Mouse (Mus musculus) lung, postnatal 36 days (tissue): ENCODE results near the gene Zfp592.
A peak's percentile ranks its signal among the peaks of the same experiment; 100 is the strongest.

Experiments
- DNase-seq: peaks from one replicate; pipeline ENCODE4 v3.0.0; 2022; ENCODE audit warnings: mixed read lengths

The Zfp592 gene

DNA sequence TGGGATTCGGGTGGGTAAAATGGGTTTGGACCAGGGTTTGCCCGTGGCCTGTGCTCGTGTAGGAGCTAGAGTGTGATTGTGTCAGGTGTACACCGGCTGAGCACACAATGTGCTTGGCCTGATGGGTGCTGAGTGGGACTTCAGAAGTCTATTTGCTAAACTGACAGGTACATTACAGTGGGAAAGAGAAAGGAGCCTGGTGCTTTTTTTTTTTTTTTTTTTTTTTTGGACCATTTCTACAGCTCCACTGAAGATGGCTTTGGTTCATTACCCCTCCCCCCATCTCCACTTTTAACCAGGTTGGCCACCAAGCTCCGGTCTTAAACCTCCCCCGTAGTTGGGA, 1.2 kb downstream of the Zfp592 start:
- DNase-seq: no peak

DNA sequence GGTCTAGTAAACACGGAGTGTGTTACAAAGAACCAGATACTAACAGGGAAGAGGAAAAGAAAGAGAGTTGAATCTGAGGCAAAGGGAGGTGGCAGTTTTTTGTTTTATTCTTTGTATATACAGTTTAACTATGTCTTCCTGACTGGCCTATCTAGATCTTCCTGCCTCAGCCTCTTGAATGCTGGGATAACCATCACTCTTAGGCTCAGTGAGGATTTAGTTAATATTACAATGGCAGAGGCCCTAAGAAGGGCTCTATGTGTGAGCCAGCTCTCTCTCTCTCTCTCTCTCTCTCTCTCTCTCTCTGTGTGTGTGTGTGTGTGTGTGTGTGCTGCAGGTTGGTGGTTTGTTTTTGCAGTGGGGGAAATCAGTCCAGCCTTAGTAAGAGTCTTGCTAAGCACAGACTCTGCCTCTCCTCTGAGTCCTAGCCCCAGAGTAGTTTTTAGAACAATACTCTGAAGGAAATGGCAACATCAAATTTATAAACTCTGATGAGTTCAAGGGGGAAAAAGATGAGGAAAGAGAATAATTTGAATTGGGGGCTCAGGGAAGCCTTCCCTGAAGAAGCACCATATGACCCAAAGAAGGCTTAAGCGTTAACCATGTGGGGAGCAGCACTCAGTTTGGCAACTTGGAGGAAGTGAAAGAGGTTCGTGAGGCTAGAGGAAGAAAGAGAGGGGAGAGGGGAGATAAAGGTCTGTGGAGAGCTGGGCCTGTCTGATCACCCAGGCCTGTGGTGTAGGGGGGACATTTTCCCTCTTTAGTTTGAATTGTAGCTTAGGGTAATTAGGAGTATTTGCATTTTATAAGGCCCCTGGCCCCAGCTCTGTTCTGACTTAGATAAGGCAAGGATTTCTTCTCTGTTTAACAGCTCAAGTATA, 2.0 kb downstream of the Zfp592 start:
- DNase-seq: no peak

DNA sequence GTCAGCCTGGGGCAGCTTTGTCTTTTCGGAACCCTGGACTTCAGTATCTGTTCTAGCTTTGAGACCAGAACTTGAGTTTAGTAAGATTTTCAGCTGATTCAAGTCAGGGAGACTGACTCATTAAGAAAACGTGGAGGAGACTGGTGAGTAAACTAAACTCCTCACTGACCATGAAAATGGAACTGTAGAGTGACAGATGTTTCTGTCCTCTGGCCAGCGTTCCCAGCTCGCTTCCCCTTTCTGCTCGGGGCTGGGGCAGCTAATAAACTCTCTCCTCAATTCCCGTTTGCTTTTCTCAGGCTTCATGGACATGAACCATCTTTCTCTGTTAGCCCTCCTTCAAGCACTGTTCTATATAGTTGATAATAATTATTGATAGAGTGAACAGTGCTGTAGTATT, 4.3 kb downstream of the Zfp592 start:
- peak; percentile 47 for DNase-seq

DNA sequence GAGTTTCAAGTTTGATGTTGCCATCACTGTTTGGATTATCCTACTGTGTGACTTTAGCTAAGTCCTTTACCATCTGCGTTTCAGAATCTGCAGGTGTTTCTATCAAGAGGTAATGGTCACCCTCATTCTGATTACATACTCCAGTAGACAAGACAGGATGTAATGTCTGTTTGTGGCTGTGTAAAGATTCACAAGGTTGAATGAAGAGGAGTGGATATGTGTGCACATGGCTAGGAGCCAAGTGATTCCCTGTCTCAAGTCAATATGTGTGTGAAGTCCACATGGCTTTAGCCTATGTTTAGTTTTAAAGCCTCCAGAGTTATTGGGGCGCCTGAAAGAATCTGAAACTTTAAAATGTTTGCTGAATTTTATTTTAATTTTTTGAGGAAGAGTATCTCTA, 6.1 kb downstream of the Zfp592 start:
- DNase-seq: no peak

DNA sequence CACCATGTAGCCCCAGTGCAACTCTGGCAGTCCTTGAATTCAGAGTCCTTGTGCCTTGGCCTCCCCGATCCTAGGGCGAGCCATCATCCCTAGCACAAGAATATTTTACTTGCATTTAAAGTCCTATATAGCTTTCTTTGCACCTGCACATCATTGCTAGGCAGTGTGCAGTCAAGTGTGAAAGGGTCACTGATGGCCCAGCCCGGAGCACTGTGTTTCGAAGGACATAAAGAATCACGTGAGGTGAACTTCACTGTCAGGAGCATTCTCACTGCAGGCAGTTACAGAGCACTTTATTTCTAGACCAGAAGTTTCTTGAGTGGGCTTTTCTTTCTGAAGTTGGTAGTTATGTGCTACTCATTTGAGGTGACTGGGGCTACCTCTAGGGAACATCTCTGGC, 8.4 kb downstream of the Zfp592 start:
- DNase-seq: no peak

DNA sequence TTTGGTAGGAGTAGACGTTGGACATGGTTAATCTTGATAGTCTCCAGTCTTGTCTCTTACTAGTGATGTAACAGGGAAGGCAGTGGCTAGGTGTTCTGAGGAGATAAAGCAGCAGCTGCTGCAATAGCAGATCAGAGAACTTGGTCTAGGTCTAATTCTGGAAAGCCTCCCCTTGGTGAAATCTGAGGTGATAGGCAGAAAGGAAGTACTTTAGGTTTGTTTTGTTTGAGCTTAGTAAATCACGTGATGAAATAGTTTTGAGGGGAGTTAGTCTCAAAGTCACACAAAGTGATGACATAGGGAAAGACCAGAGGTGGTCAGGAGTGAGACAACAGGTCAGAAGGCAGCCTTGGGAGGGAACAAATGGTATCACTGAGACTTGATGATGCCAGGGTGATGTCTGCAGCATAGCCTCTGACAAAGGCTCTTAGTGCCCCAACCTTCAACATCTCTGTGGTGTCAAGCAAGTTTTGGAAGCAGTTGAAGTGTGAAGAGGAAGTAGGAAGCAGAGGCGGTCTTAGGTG, 11.1 kb downstream of the Zfp592 start:
- DNase-seq: no peak

DNA sequence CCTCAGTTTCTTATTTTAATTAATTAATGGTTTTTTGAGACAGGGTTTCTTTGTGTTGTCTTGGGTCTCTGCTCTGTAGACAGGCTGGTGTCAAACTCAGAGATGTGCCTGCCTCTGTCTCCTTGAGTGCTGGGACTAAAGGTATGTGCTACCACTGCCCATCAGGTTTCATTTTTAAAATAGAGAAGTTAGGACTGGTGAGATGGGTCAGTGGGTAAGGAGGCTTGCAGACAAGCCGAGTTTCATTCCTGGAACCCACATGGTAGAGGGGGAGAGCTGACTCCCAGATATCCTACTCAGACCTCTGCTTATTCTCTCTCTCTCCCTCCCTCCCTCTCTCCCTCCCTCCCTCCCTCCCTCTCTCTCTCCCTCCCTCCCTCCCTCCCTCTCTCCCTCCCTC, 12.5 kb downstream of the Zfp592 start:
- DNase-seq: no peak

DNA sequence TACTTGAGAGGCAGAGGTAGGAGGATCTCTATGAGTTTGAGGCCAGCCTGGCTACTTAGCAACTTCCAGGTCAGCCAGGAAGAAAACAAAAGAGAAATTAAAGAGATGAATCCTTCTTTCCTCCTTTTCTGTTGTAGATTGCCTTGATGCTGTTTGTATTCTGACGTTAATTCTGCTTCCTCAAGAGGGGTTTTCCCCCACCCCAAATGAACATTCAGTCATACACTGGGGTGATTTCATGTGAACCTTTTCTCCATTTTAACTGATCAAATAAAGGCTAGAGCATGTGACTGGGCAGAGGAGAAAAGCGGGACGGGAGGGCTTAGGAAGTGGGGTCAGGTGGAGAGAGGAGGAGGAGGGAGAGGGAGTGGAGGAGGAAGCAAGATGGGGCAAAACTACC, 14.8 kb downstream of the Zfp592 start:
- no peak for DNase-seq

DNA sequence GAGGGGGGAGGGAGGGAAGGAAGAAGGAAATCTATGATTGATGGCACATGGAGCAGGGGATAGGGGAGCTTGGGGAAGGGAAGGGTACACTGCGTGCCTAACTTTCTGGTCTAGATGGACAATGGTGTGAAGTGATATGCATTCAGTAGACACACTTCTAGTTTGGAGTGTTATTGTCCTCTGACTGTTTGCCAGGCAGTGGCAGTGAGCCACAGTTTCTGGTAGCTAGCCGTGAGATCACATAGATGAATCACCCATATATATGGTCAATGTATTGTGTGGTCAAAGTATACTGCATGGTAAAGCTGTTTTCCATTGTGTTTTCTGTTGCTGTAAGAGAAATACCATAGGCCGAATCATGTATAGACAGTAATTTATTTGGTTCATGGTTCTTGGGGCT, 18.1 kb downstream of the Zfp592 start:
- no peak for DNase-seq

DNA sequence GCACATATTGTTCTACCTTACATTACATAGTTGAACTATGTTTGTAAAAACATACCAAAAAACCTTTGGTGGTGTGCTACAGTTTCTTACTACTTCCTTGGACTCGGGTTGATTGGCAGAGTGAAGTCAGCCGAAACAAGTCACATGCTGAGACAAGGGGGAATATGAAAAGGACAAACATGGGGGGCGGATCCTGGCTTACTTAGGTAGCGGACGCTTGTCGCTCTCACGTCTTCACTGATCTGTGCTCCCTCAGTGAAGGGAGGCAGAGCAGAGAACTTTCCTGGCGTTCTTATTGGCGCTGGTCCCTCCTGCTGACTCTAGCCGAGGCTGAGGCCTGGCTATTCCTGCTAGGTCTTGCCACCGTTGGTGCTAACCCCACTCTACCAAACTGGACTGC, 26.8 kb downstream of the Zfp592 start:
- DNase-seq: no peak

DNA sequence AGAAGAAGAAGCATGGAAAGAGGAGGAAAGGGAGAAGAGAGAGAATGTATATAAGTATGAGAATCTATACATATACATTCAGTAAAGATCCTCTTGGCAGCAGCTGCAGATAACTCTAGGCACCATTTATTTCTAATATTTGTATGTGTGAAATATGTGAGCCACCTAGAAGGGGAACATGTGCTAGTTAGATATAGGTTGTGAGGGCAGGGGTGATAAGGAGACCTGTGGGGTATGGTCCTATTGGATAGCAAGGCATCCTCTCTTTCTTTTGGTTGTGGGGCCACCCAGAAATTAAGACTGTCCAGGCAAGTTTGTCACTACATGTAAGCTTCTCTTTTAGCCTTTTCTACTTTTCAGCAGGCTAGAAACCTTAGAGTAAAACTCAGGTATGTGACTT, 29.2 kb downstream of the Zfp592 start:
- no peak for DNase-seq

DNA sequence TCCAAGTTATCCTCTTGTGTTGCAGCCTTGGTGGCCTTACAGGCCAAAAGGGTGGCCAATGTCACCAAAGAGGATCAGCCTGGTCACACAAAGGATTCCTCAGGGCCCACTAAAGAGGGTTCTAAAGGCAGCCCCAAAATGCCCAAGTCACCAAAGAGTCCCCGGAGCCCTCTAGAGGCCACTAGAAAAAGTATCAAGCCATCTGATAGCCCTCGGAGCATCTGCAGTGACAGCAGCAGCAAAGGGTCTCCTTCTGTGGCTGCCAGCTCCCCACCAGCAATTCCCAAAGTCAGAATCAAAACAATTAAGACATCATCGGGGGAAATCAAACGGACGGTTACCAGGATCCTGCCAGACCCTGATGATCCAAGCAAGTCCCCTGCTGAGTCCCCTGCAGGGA, 30.6 kb downstream of the Zfp592 start:
- no peak for DNase-seq

DNA sequence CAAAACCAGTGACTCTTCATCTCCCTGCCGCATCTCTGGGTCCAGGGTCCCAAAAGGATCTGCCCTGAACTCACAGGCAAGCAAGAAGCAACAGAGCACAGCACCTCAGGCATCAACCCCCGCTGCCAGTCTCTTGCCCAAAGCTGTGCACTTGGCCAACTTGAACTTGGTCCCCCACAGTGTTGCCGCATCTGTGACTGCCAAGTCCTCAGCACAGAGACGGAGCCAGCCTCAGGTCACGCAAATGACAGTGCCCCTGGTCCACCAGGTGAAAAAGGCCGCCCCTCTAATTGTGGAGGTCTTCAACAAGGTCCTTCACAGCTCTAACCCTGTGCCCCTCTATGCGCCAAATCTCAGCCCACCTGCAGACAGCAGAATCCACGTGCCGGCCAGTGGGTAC, 31.2 kb downstream of the Zfp592 start:
- DNase-seq: no peak

DNA sequence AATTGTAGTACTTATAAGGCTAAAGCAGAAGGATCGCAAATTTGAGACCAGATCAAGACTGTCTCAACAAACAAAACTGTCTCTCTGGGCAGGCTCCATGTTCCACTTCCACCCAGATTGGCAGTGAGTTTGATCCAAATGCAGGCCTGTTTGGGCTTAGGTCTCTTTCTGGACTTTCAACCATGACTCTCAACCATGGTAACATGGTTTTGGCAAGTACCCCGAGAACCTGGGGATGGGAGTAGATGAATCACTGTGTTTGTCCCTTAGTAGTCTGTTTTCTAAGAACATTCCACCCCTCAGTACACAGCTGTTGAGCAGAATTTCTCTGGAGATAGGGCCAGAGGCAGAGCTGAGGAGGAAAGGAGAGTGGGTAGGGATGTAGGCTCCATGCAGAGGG, 32.3 kb downstream of the Zfp592 start:
- DNase-seq: no peak

DNA sequence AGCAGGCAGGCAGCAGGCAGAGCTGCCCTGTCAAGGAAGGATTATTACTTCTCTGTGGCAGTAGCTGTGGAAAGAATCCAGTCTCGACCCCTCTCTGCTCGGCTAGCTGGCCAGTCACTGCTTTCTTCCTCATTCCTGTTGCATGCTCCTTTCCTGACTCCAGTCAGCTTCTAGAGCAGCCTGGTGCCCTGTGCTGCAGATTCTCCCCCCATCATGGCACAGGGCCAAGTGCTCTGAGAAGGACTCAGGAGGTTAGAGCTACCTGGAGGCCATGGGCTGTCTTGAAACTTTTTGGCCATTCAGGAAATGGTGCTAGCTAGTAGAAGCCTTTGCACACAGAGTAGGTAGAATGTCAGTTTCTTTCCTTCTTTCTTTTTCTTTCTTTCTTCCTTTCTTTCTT, 46.2 kb downstream of the Zfp592 start:
- DNase-seq: no peak

DNA sequence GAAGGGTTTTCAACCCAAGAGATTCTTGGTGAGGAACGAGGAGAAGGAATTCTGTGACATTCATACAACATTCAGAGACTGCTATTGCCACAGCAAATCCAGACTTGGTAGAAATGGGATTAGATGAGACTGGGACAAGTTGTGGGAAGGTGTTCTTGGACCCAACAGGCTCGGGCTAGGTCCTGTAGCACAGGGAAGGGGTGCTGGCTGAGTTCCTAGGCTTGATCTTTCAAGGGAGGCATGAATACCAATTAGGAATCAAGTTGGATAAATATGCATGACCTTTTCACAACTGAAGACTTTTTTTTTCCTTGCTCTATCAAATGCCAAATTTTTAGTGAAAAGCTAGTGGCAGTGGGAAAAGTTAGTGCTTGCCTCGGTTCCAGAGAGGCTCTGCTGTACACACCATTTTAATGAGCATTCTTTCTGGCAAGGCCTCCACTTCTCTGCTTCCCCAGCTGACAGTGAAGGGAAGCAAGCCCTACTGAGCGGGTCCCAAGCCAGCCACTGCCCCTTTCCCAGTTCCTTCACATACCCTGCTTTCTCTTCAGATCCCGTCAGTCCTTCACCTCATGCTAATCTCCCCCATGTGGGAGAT, 49.6 kb downstream of the Zfp592 start:
- no peak for DNase-seq

DNA sequence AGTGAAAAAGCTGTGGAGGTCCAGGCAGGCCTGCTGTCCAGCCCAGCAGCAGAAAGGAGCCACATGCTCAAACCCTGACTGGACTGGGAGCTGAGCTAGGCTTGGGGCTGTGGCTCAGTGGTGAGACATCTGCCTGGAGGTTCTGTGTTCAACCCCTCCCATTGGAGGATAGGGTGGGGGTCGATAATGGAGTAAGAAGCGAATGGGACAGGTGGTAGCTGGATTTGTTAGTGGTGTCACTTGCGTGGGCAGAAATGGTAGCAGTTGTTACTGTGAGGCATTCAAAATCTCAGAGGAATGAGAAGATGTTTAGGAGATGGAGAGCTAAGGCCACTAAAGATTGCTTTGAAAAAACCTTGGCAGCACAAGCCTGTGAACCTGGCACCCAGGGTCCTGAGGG, 54.4 kb downstream of the Zfp592 start:
- DNase-seq: no peak

DNA sequence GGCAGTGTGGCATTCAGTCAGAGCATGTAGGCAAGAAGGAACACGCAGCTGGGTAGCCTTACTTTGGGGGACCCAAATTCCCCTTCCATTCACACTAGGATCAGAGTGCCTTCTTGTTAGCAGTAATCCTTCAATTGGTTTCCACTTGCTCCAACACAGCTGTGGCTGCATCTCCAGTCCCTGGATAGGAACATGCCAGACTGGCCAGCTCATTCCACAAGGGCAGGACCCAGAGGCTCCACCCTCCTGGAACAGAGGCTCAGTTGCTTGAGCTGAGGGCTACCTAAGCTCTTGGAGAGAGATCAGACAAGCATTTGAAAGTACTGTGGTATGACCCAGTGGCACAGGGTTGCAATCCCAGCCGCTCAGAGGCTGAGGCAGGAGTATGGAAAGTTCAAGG, 55.0 kb downstream of the Zfp592 start:
- peak; percentile 15 for DNase-seq

DNA sequence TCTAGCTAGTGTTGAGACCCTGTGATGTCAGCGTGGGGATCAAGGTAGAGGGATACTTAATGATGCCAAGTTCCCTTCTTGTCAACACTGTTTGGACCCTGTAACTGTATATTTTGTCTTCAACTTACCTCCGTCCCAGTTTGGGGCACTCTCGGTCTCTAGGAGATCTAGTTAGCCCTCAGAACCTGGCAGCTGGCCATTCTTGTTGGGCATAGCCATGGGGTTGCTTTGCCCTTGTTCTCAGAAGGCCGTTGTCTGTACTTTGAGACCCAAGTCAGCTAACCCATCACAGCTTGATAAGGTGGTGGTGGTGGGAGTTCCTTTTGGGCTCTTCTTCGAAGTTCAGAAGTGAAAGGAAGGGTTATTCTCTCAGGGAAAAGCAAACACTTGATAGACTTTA, 56.5 kb downstream of the Zfp592 start:
- DNase-seq: no peak

DNA sequence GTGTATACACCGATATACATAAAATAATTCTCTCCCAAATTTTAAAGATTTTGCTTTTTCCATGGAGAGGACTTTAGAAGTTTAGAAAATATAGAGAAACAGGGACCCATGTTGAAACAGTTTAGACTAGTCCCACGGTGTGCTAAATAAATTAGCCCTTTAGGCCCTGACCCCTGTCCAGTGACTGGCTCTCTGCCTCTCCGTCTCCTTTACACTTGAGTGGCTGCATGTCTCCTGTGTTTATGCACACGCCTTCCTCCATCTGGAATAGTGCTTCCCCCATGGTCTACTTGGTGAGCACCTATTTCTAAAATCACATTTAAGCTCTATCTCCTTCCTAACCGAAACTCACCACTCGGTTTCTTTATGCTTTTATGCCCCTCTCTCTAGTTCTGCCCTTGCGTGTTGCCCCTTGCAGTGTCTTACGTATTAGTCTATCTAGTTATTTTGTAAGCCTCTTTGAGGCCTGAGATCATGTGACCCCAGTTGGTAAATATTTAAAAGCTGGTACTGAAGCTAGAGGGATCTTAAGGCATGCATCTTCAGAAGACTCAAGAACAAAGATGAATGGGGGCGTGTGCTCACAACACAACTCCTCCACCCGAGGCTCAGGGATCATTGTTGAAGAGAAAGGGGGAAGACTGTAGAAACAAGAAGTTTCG, 62.4 kb downstream of the Zfp592 start:
- DNase-seq: no peak

DNA sequence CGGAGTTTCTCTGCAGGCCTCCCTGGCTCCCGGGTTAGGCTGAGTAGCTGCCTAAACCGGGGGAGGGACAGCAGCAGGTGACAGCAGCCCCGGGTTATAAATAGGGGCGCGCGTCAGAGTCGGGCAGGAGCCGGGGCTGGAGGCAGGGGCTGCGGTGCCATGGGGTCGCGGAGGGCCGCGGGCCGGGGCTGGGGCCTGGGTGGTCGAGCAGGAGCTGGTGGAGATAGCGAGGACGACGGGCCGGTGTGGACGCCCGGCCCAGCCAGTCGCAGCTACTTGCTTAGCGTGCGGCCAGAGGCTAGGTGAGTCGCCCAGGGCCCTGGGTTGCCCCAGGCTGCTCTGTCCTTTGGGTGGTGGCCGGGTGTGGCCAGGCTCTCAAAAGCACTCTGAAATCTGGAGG, 64.0 kb downstream of the Zfp592 start, which contains the start of gene Alpk3:
Gene Alpk3 (plus strand): TSS at position 130 of the 400 bp plus-strand sequence.
- DNase-seq: no peak

DNA sequence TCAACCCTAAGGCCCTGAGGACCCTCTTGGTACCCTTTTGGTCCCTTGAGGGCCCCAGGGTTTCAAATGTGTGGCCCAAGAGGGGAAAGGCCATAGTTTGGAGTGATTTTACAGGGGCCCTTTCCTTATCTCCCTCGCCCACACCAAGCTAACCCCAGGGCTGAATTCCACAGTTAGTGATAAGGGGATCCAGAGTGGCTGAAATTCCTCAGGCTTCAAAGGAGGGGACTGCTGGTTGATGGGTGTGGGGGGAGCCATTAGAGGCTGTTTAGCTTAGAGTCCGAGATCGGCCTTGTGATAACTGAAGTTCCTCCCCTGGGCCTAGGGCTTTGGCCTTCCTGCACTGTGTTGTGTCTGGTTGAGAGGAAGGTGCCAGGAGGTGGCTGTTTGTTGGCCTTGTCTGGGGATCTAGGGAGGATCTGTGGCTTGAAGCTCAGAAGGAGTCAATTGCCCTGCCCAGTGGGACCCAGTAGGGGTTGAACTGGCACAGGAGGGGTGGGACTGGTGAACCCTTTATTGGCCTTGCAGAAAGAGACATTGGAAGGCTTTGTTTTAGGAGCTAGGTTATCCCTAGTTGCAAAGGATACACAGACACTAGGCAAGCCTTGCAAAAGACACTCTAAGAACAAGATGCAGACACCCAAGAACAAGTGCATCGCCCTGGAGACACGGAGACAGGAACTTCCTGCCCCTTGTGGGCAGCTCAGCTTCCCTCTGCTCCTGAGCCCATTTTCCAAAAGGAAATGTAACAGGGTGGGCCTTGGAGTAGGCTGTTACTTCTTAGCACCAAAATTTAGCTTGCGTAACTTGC, 64.6 kb downstream of the Zfp592 start:
- DNase-seq: peak; percentile 29

DNA sequence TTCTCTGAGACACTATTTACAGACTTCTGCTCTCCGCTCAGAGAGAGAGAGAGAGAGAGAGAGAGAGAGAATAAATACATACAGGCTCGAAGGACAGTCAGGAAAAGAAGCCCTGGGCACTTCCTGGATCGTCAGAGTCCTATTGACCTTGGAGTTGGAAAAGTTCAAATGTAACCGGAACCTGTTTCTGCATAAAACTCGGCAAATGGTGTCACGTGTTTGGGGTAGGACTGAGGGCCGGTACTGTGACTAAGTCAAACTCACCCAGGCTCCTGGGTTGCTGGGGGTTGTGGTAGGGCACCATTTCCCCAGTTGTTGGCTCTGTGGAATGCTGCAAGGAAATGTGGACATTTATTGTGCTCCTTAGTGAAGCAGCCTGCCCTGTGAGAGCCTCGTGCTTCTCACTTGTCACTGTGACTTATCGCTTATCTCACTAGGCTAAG, 65.3 kb downstream of the Zfp592 start:
- DNase-seq: no peak
